Mouse (Mus musculus) olfactory bulb, adult 2 months (tissue): ENCODE measurements around the gene Ctnna3. TPM values are rescaled to one million over a fixed set of nuclear protein-coding genes. Genes with fewer than 3 reads are reported as not detected.

Source experiments
- H3K27ac ChIP-seq: fragments of 200-500 bp; 2 replicates; pipeline ENCODE4 v1.5.1; 2012; ENCODE audit warnings: low read depth, low read length; ENCODE audit not compliant: insufficient read depth
- H3K4me1 ChIP-seq: fragments of 200-500 bp; 2 replicates; pipeline ENCODE4 v1.6.1; 2012; ENCODE audit warnings: low read length; ENCODE audit not compliant: control insufficient read depth, insufficient read depth
- H3K4me3 ChIP-seq: fragments of 200-500 bp; 2 replicates; pipeline ENCODE4 v1.5.1; 2012; ENCODE audit warnings: mild to moderate bottlenecking, low read depth, low read length, moderate library complexity; ENCODE audit not compliant: insufficient read depth
- CTCF ChIP-seq: fragments of 200-500 bp; IDR thresholded peaks from 2 replicates; pipeline ENCODE4 v1.5.1; 2012; ENCODE audit warnings: low read depth, mild to moderate bottlenecking, low read length, moderate library complexity; ENCODE audit not compliant: insufficient read depth
- POLR2A ChIP-seq: fragments of 200-500 bp; IDR thresholded peaks from 2 replicates; pipeline ENCODE4 v1.6.1; 2012; ENCODE audit warnings: mild to moderate bottlenecking, low read depth, low read length, moderate library complexity; ENCODE audit not compliant: insufficient read depth
- WGBS: fragments of 180-500 bp; shearing (Covaris S2); methylation state at CpG from one replicate; pipeline ENCODE4 v1.1.7; 2018; 5-methylcytosine and 5-hydroxymethylcytosine counted together
- polyA plus RNA-seq: library from polyadenylated mRNA; stranded (reverse); fragments of >200 nt; gene quantifications from 2 replicates; pipeline ENCODE4 v1.2.4, GENCODE M21; 2012; ENCODE audit warnings: low replicate concordance; ENCODE audit not compliant: missing spikeins, insufficient read depth, insufficient read length

Gene Ctnna3
- polyA plus RNA-seq, 1 experiment: not detected

DNA sequence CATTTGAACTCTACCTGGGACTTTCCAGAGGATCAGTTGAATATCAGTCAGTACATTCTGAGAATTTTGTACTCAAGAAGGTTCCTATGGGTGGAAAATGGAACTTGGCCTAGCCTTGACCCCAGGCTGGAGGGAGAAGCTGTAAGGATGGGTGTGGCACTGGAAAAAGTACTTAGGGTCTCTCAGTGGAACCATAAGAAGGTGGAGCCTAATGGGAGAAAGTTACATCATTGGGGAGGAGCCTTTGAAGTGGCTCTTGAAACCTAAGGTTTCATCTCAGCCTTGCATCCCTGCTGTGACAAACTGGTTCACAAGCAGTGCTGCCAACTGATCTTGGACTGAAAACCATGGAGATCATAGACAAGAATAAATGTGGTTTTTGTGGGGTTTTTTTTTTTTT is 1318.8 kb downstream of the Ctnna3 start:
- Histone ChIP-seq H3K4me1 (no peaks in the 10 kb centered on the region), H3K4me3 (no peak overlapping the region), H3K27ac (no peak overlapping the region)
- TF ChIP-seq CTCF (no peak), POLR2A (no peak)

DNA sequence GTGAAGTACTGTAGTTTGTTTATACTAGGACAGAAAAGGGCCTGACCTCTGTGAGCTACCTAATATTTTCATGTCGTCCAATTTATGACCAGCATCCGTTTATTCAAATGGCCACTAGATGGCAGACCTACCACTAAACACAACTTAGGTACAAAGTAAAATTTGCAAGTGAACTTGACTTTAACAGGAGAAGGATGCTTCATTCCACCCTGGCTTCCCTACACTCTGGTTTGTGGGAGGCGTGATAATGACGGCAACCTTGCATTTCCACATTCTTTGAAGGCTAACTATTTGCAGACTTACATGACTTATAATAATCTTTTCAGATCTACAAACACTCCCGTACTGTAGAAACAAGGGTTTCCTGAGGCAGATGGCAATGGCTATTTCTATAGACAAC is 1320.9 kb downstream of the Ctnna3 start:
- Histone ChIP-seq H3K4me1 (no peaks in the 10 kb centered on the region), H3K4me3 (no peak overlapping the region), H3K27ac (no peak overlapping the region)
- TF ChIP-seq CTCF (no peak), POLR2A (no peak)
- 31% methylated on average over 5 of the region's 5 CpGs for WGBS

DNA sequence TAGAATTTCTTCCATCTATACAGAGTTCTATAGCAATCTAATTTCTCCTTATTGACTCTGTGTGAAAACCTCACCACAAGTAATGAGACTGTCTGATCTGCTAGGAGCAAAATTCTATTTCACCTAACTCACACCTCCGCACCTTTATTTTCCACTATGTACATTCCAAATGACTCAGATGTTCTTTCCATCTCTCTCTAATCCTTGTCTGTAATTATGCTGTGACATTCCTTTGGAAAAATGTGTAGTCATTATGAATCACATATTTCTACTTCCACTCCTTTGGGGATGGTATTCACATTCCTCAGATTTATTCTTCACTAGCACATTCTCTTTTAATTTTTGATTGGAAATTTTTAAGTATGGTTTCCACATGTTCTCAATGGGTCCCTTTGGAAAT is 1406.4 kb downstream of the Ctnna3 start:
- Histone ChIP-seq H3K4me3 (no peak overlapping the region), H3K4me1 (no peaks in the 10 kb centered on the region), H3K27ac (no peak overlapping the region)
- WGBS: 93% methylated on average over 1 of the region's 1 CpGs
- TF ChIP-seq POLR2A (no peak), CTCF (no peak)

DNA sequence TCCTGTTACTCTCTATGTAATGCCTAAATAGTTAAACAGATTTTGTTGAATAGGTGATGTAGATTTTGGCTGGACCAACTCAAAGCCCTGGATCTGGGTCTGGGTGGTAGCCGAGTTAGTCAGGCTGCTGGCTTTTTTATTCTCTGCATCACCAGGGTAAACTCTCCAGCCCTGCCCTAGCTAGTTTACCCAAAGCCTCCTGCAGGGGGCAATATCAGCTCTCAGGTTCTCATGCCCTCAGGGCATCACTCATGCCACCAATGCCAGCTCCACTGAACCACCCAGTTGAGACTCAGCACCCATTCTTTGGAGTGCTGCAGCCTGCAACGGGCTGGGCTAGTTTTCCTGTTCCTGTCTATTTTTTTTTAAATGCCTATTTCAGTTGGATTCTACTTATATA is 1431.5 kb downstream of the Ctnna3 start:
- WGBS: 83% methylated on average over 2 of the region's 2 CpGs
- no peak overlapping the region for H3K4me3 ChIP-seq
- no peak overlapping the region for H3K27ac ChIP-seq
- no peaks in the 10 kb centered on the region for H3K4me1 ChIP-seq
- TF ChIP-seq CTCF: no peak
- no peak for TF ChIP-seq POLR2A

DNA sequence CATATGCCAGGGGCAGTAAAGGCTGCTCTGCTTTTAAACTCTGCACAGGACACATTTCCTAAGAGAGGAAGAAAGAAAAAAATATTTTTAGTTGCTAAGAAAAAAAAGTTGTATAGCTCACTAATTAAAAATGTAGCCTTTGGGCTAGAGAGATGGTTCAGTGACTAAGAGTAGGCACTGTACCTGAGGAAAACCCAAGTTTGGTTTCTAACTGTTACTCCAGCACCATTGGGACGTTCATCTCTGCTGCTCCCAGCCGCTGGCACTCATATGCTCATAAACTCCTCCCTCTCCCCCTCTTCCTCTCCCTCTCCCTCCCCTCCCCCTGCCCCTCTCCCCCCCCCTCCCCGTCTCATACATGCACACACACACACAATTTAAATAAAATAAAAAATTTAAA is 1441.0 kb downstream of the Ctnna3 start:
- TF ChIP-seq POLR2A (no peak), CTCF (no peak)
- Histone ChIP-seq H3K4me1 (no peaks in the 10 kb centered on the region), H3K4me3 (no peak overlapping the region), H3K27ac (no peak overlapping the region)
- WGBS: 86% methylated on average over 3 of the region's 3 CpGs

DNA sequence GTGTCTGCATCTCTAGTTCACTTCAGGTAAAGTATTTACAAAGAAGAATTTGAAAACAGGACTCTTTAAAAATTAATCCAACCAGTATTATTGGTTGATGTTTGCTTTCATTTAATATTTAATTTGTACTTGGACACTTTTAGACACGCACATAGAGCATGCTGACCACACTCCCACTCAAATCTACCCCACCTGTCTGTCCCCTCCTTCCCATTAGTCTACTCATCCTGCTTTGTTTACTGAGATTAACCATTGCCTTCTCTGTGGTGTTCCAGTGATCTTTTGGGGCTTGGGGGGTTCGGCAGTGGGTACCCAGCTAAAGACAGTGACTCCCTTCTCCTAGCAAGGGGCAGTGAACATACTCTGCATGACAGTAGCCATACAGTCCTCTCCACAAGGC is 1446.6 kb downstream of the Ctnna3 start:
- WGBS: 79% methylated on average over 2 of the region's 2 CpGs
- TF ChIP-seq POLR2A (no peak), CTCF (no peak)

DNA sequence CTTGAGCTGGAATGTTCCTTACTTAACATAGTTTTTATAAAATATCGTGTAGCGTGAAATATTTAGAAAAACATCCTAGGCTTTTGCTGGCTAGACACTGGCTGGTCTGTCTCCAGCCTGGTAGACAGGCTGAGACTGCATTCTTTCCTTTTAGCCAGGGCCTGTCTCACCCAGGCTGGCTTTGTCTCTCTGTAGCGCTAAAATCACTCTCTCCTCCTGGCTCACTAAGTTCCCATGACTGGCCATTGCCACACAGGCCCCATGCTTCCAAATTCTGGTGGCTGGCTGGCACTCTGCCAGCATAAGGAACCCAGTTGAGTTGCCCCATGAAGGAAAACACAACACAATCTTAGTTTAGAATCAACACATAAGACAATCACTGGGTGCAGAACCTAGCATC is 1450.0 kb downstream of the Ctnna3 start:
- H3K4me1 ChIP-seq: no peaks in the 10 kb centered on the region
- TF ChIP-seq POLR2A (no peak), CTCF (no peak)
- H3K4me3 ChIP-seq: no peak overlapping the region
- H3K27ac ChIP-seq: no peak overlapping the region
- WGBS: 46% methylated on average over 3 of the region's 3 CpGs

More for the DNA sequence above, 1446.6 kb downstream of the Ctnna3 start:
- Histone ChIP-seq H3K27ac (no peak overlapping the region), H3K4me3 (no peak overlapping the region), H3K4me1 (no peaks in the 10 kb centered on the region)

DNA sequence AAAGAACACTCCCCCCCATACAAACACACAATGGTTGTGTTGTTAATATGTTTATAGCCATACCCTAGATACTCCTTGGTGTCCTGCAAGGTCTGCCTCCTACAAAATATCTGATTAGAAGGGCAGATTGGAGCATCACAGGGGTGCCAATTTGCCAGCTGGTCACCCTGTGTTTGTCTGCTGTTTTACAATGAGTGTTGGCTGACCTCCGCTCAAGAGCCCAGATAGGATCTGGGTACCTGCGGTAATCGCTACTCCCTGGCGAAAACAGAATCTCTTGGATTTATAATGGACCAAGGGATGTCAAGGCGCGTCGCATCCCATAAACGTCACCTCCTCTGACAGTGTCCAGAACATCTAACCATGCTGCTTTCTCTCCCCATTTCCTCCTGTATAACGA is 1457.0 kb downstream of the Ctnna3 start:
- WGBS: 96% methylated on average over 9 of the region's 9 CpGs
- no peak overlapping the region for H3K27ac ChIP-seq
- no peaks in the 10 kb centered on the region for H3K4me1 ChIP-seq
- TF ChIP-seq CTCF (no peak), POLR2A (no peak)
- H3K4me3 ChIP-seq: no peak overlapping the region

DNA sequence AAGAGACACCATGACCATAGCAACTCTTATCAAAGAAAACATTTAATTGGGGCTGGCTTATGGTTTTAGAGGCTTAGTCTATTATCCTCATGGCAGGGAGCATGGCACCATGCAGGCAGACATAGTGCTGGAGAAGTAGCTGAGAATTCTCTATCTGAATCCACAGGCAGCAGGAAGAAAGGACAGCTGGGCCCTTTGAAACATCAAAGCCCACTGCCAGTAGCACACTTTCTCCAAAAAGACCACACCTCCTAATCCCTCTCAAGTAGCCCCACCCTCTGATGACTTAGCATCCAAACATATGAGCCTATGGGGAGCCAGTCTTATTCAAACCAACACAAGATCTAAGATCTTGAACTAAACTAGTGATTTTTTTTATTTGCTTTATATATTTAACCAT is 1462.6 kb downstream of the Ctnna3 start:
- TF ChIP-seq POLR2A: no peak
- no peak for TF ChIP-seq CTCF
- H3K4me1 ChIP-seq: no peaks in the 10 kb centered on the region

DNA sequence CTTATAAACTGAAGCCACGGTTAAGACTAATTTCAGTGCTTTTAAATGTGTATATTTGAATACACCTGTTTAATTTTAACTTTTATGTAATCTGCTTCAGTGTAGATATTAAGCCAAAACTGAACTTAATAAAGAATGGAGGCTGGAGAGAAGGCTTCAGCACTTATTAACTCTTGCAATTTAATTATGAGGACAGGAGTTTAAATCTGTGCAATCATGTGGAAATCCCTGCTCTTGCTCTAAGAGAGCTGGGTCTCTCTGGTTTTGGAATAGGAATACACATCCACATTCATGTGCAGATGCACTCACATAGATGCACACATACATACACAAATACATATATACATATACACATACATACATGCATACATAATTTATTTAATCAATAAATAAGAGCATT is 1468.8 kb downstream of the Ctnna3 start:
- no peak overlapping the region for H3K27ac ChIP-seq
- WGBS: 80% methylated on average over 1 of the region's 1 CpGs
- TF ChIP-seq POLR2A: no peak
- no peak for TF ChIP-seq CTCF
- H3K4me1 ChIP-seq: no peaks in the 10 kb centered on the region
- H3K4me3 ChIP-seq: no peak overlapping the region

More for the DNA sequence above, 1462.6 kb downstream of the Ctnna3 start:
- H3K27ac ChIP-seq: no peak overlapping the region
- H3K4me3 ChIP-seq: no peak overlapping the region
